Mouse (Mus musculus) MEL (cell line): Measurements from ENCODE around the gene Birc5. TPM values are rescaled to one million over a fixed set of nuclear protein-coding genes. Genes with fewer than 3 reads are reported as not detected.

ENCODE experiments used
- DNase-seq: peaks from one replicate; pipeline ENCODE4 v3.0.0; 2011; ENCODE audit warnings: low read depth, low spot score
- H3K27ac ChIP-seq: 2 replicates; pipeline ENCODE4 v1.5.1; 2012; ENCODE audit warnings: low read depth, mild to moderate bottlenecking, control low read depth, low read length, moderate library complexity; ENCODE audit not compliant: control insufficient read depth
- H3K27me3 ChIP-seq, 2 experiments: fragments of 150-350 bp in 1 of 2; sonication (generic) in 1 of 2; 2 replicates each; pipeline ENCODE4 v1.6.1; 2012; ENCODE audit warnings: low read length in 2 of 2, mild to moderate bottlenecking in 2 of 2, improper control_type of control experiment in 1 of 2, moderate library complexity in 1 of 2; ENCODE audit not compliant: insufficient read depth in 2 of 2, control insufficient read depth in 1 of 2
- H3K36me3 ChIP-seq, 2 experiments: 2 replicates each; pipeline ENCODE4 v1.6.1; 2012 to 2014; ENCODE audit warnings: low read length in 2 of 2, improper control_type of control experiment in 1 of 2, inconsistent platforms in 1 of 2, mild to moderate bottlenecking in 1 of 2; ENCODE audit not compliant: insufficient read depth in 2 of 2, control insufficient read depth in 1 of 2
- H3K4me1 ChIP-seq, 2 experiments: fragments of 150-350 bp in 1 of 2; sonication (generic) in 1 of 2; 2 replicates each; pipeline ENCODE4 v1.6.1; 2012; ENCODE audit warnings: low read length in 2 of 2, improper control_type of control experiment in 1 of 2, mild to moderate bottlenecking in 1 of 2; ENCODE audit not compliant: insufficient read depth in 2 of 2, control insufficient read depth in 1 of 2
- H3K4me3 ChIP-seq, 2 experiments: fragments of 150-350 bp in 1 of 2; sonication (generic) in 1 of 2; 2 replicates each; pipeline ENCODE4 v1.5.1; 2012; ENCODE audit warnings: low read depth in 2 of 2, low read length in 2 of 2, mild to moderate bottlenecking in 2 of 2, moderate library complexity in 2 of 2, control low read depth in 1 of 2, improper control_type of control experiment in 1 of 2; ENCODE audit not compliant: control insufficient read depth in 1 of 2, insufficient read depth in 1 of 2
- H3K79me2 ChIP-seq: 2 replicates; pipeline ENCODE4 v1.6.1; 2012; ENCODE audit warnings: mild to moderate bottlenecking, low read length, moderate library complexity; ENCODE audit not compliant: control insufficient read depth, poor library complexity, insufficient read depth
- H3K9ac ChIP-seq: 2 replicates; pipeline ENCODE4 v1.6.1; 2012; ENCODE audit warnings: low read depth, mild to moderate bottlenecking, control low read depth, low read length, moderate library complexity; ENCODE audit not compliant: control insufficient read depth, poor library complexity, severe bottlenecking
- H3K9me3 ChIP-seq: fragments of 150-350 bp; sonication (generic); replicated peaks from 2 replicates; pipeline ENCODE4 v1.6.1; 2012; ENCODE audit warnings: mild to moderate bottlenecking, low read length, improper control_type of control experiment, moderate library complexity; ENCODE audit not compliant: insufficient read depth
- BHLHE40 ChIP-seq: IDR thresholded peaks from 2 replicates; pipeline ENCODE4 v1.6.1; 2012; ENCODE audit warnings: low read depth, mild to moderate bottlenecking, inconsistent platforms, low read length, improper control_type of control experiment, borderline replicate concordance
- CHD1 ChIP-seq: IDR thresholded peaks from 2 replicates; pipeline ENCODE4 v1.6.1; 2012; ENCODE audit warnings: low read depth, mild to moderate bottlenecking, inconsistent platforms, low read length, improper control_type of control experiment
- CTCF ChIP-seq, 3 experiments: IDR thresholded peaks in 2 of 3; conservative IDR thresholded peaks in 1 of 3; 2 replicates each; pipeline ENCODE4 v1.5.1; 2011 to 2012; ENCODE audit warnings: low read length in 3 of 3, low read depth in 2 of 3, mild to moderate bottlenecking in 2 of 3, improper control_type of control experiment in 1 of 3, inconsistent platforms in 1 of 3, mixed read lengths in 1 of 3, moderate library complexity in 1 of 3; ENCODE audit not compliant: control insufficient read depth in 1 of 3, insufficient read depth in 1 of 3, poor library complexity in 1 of 3, severe bottlenecking in 1 of 3
- E2F4 ChIP-seq: IDR thresholded peaks from 2 replicates; pipeline ENCODE4 v1.6.1; 2011; ENCODE audit warnings: low read depth, low read length, improper control_type of control experiment, borderline replicate concordance
- ELF1 ChIP-seq: IDR thresholded peaks from 2 replicates; pipeline ENCODE4 v1.6.1; 2014; ENCODE audit warnings: low read depth, mild to moderate bottlenecking, inconsistent platforms, low read length, improper control_type of control experiment, moderate library complexity
- EP300 ChIP-seq, 2 experiments: IDR thresholded peaks; 2 replicates each; pipeline ENCODE4 v1.6.1; 2011; ENCODE audit warnings: improper control_type of control experiment in 2 of 2, low read length in 2 of 2, low read depth in 1 of 2, mild to moderate bottlenecking in 1 of 2
- ETS1 ChIP-seq: IDR thresholded peaks from 2 replicates; pipeline ENCODE4 v1.6.1; 2012; ENCODE audit warnings: low read depth, mild to moderate bottlenecking, inconsistent platforms, low read length, improper control_type of control experiment, moderate library complexity
- GATA1 ChIP-seq: IDR thresholded peaks from 2 replicates; pipeline ENCODE4 v1.6.1; 2011; ENCODE audit warnings: low read depth, low read length, improper control_type of control experiment
- HCFC1 ChIP-seq: IDR thresholded peaks from 2 replicates; pipeline ENCODE4 v1.6.1; 2012; ENCODE audit warnings: low read depth, mild to moderate bottlenecking, inconsistent platforms, low read length, improper control_type of control experiment, moderate library complexity
- MAX ChIP-seq: IDR thresholded peaks from 2 replicates; pipeline ENCODE4 v1.6.1; 2011; ENCODE audit warnings: low read length, improper control_type of control experiment
- MAZ ChIP-seq: IDR thresholded peaks from 2 replicates; pipeline ENCODE4 v1.6.1; 2012; ENCODE audit warnings: low read depth, mild to moderate bottlenecking, inconsistent platforms, low read length, improper control_type of control experiment
- MXI1 ChIP-seq: IDR thresholded peaks from 2 replicates; pipeline ENCODE4 v1.6.1; 2011; ENCODE audit warnings: mild to moderate bottlenecking, low read depth, low read length, improper control_type of control experiment
- MYC ChIP-seq: IDR thresholded peaks from 2 replicates; pipeline ENCODE4 v1.6.1; 2011; ENCODE audit warnings: low read depth, mild to moderate bottlenecking, low read length, improper control_type of control experiment, moderate library complexity
- NELFE ChIP-seq: IDR thresholded peaks from 2 replicates; pipeline ENCODE4 v1.6.1; 2011; ENCODE audit warnings: low read depth, low read length, improper control_type of control experiment
- POLR2A ChIP-seq, 2 experiments: IDR thresholded peaks; 2 replicates each; pipeline ENCODE4 v1.6.1; 2011 to 2012; ENCODE audit warnings: low read length in 2 of 2, mild to moderate bottlenecking in 2 of 2, control low read depth in 1 of 2, improper control_type of control experiment in 1 of 2, low read depth in 1 of 2, moderate library complexity in 1 of 2; ENCODE audit not compliant: control insufficient read depth in 1 of 2, insufficient read depth in 1 of 2, poor library complexity in 1 of 2
- POLR2AphosphoS2 ChIP-seq: IDR thresholded peaks from 2 replicates; pipeline ENCODE4 v1.6.1; 2011; ENCODE audit warnings: low read length, improper control_type of control experiment
- POLR2AphosphoS5 ChIP-seq: IDR thresholded peaks from 2 replicates; pipeline ENCODE4 v1.6.1; 2012; ENCODE audit warnings: low read depth, borderline replicate concordance, mild to moderate bottlenecking, inconsistent platforms, low read length, moderate library complexity, mixed read lengths
- RAD21 ChIP-seq: IDR thresholded peaks from 2 replicates; pipeline ENCODE4 v1.6.1; 2011; ENCODE audit warnings: mild to moderate bottlenecking, low read depth, low read length, improper control_type of control experiment
- RCOR1 ChIP-seq: IDR thresholded peaks from 2 replicates; pipeline ENCODE4 v1.6.1; 2012; ENCODE audit warnings: low read depth, mild to moderate bottlenecking, inconsistent platforms, low read length, improper control_type of control experiment
- SIN3A ChIP-seq: IDR thresholded peaks from 2 replicates; pipeline ENCODE4 v1.6.1; 2012; ENCODE audit warnings: low read length, improper control_type of control experiment, inconsistent platforms
- SMC3 ChIP-seq: IDR thresholded peaks from 2 replicates; pipeline ENCODE4 v1.6.1; 2011; ENCODE audit warnings: low read depth, low read length, improper control_type of control experiment
- TAL1 ChIP-seq: IDR thresholded peaks from 2 replicates; pipeline ENCODE4 v1.6.1; 2012; ENCODE audit warnings: mild to moderate bottlenecking, inconsistent platforms, low read length, moderate library complexity, mixed read lengths
- TBP ChIP-seq: IDR thresholded peaks from 2 replicates; pipeline ENCODE4 v1.8.0; 2011; ENCODE audit warnings: low read depth, low read length, improper control_type of control experiment
- TCF12 ChIP-seq: IDR thresholded peaks from 2 replicates; pipeline ENCODE4 v1.6.1; 2014; ENCODE audit warnings: low read depth, mild to moderate bottlenecking, inconsistent platforms, low read length, improper control_type of control experiment, moderate library complexity
- UBTF ChIP-seq: IDR thresholded peaks from 2 replicates; pipeline ENCODE4 v1.6.1; 2012; ENCODE audit warnings: low read depth, mild to moderate bottlenecking, inconsistent platforms, low read length, improper control_type of control experiment, moderate library complexity, borderline replicate concordance; ENCODE audit not compliant: insufficient read depth
- USF1 ChIP-seq: IDR thresholded peaks from 2 replicates; pipeline ENCODE4 v1.6.1; 2014; ENCODE audit warnings: low read depth, mild to moderate bottlenecking, inconsistent platforms, low read length, improper control_type of control experiment, moderate library complexity
- ZKSCAN1 ChIP-seq: IDR thresholded peaks from 2 replicates; pipeline ENCODE4 v1.6.1; 2012; ENCODE audit warnings: low read depth, mild to moderate bottlenecking, inconsistent platforms, low read length, improper control_type of control experiment, moderate library complexity
- ZNF384 ChIP-seq: IDR thresholded peaks from 2 replicates; pipeline ENCODE4 v1.6.1; 2012; ENCODE audit warnings: low read depth, mild to moderate bottlenecking, inconsistent platforms, low read length, improper control_type of control experiment
- polyA plus RNA-seq, 2 experiments: library from polyadenylated mRNA; stranded (reverse) in 1 of 2; unstranded in 1 of 2; fragments of >175 nt in 1 of 2; fragments of >200 nt in 1 of 2; gene quantifications; 2 replicates each; pipeline versions ENCODE4 v1.2.1 to v1.2.4; 2012; ENCODE audit warnings: low replicate concordance in 2 of 2, low read depth in 1 of 2; ENCODE audit not compliant: insufficient read length in 2 of 2, insufficient read depth in 1 of 2, missing spikeins in 1 of 2
- total RNA-seq: library from RNA; depleted of rRNA; stranded (reverse); fragments of 300-350 nt; gene quantifications from 2 replicates; pipeline ENCODE4 v1.2.3, GENCODE M21; 2012

The Birc5 gene
- total and polyA plus RNA-seq, 3 experiments = 214 to 242 TPM; not detected in 1

- DNase-seq = peak; percentile 99
- H3K79me2 ChIP-seq = no peaks in the 10 kb centered on the region
- H3K27me3 ChIP-seq = no peaks in the 10 kb centered on the region
- TF ChIP-seq TAL1 (0 out of 2 replicates have a peak, but pooled peaks have one; percentile 5), TCF12 (peak; percentile 42), SMC3 (peak; percentile 41), POLR2AphosphoS2 (no peak; the same call in 1 of the 2 replicates), E2F4 (no peak), TBP (peak; percentile 25; the same call in 1 of the 2 replicates), ZNF384 (0 out of 2 replicates have a peak, but pooled peaks have one; percentile 32), POLR2AphosphoS5 (0 out of 2 replicates have a peak, but pooled peaks have one; percentile 66), MXI1 (peak; percentile 87), RCOR1 (no peak; the same call in 1 of the 2 replicates), MAX (peak; percentile 86), MAZ (peak; percentile 42; the same call in 1 of the 2 replicates), ETS1 (peak; percentile 84), CHD1 (0 out of 2 replicates have a peak, but pooled peaks have one; percentile 69), ZKSCAN1 (no peak), MYC (peak; percentile 64; the same call in 1 of the 2 replicates), UBTF (no peak), NELFE (peak; percentile 69), SIN3A (peak; percentile 96), GATA1 (peak; percentile 73), HCFC1 (peak; percentile 80), POLR2A (IDR thresholded peaks at IDR 0.05; ENCODE audit: control insufficient read depth in 1 of 2, insufficient read depth in 1 of 2, low read depth in 1 of 2, low read length in 2 of 2, poor library complexity in 1 of 2) (peak; percentile 44 to 55; a peak in 2 of 4 replicates), EP300 (IDR thresholded peaks at IDR 0.05; ENCODE audit: low read depth in 1 of 2, low read length in 2 of 2) (peak; percentile 18 to 60; a peak in 2 of 4 replicates), BHLHE40 (no peak), USF1 (peak; percentile 28; the same call in 1 of the 2 replicates), ELF1 (peak; percentile 66), CTCF (IDR thresholded peaks at IDR 0.05 in 2 of 3, conservative IDR thresholded peaks at IDR 0.05 in 1 of 3; ENCODE audit: control insufficient read depth in 1 of 3, insufficient read depth in 1 of 3, low read depth in 2 of 3, low read length in 3 of 3, poor library complexity in 1 of 3, severe bottlenecking in 1 of 3) (peak; percentile 83 to 97 (median 94)), RAD21 (peak; percentile 37)
- peak overlapping the region; percentile 65 for H3K9ac ChIP-seq
- peak overlapping the region; percentile 48 to 66 for H3K4me3 ChIP-seq
- no peaks in the 10 kb centered on the region for H3K9me3 ChIP-seq
- H3K27ac ChIP-seq = peak overlapping the region; percentile 67
- peaks cover 22 to 53% of the 10 kb centered on the region in 2 experiments for H3K4me1 ChIP-seq
- peaks cover 0 to 37% of the 10 kb centered on the region in 2 experiments; a peak in 2 of 4 replicates for H3K36me3 ChIP-seq
Measured at GRCm38 (mm10) chr11:117832086-117832969, 16.7 kb upstream of the Birc5 start.
